Mouse (Mus musculus): ENCODE data around the gene Rpgrip1.

Gene Rpgrip1

GRCm38 (mm10) chr14:52195691-52196090 lies 85.2 kb downstream of the Rpgrip1 start:
- in situ Hi-C loops (cut with MboI; ENCODE audit: unreplicated experiment in 2 of 2) = no loop called here

DNA sequence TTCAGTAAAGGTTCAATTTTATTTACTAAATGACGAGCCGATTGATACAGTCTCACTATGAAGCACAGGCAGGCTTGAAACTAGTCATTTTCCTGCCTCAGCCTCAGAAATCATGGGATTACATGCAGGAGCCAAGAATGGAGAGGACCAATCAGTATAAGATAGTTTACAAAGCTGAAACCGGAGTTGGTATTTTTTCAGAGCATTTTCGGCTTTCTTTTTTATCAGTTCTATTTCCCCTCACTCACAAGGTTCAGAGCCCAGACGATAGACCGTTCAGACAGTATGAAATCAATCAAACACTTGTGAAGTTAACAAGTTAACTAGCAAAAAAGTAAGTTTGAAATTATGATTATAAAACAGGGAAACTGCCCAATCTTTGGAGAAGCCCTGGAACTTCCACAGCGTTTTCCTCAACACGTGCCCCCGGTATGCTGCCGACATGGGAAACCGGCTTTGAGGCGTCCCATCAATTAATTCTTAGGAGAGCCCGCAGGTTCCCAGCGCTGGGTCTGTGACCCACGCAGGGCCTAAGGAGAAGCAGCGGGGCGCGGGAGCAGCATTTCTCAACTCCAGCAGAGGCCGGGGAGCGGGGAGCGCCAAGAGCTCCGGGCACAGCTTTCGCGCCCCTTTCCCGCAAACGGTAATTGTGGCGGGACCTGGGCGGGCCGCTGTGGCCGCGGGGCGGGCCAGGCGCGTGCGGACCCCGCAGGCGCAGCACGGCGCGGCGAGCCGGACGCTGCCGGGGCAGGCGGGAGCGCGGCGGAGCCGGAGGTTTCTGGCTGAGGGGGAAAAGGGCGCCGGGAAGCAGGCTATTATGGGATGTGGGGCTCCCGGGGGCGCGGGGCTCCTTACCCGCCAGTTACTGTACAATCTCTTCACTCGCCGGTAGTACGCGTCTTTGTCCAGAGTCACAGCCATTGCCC lies 86.0 kb downstream of the Rpgrip1 start:
- in situ Hi-C loops (cut with MboI; ENCODE audit: unreplicated experiment in 2 of 2) = no loop called here

DNA sequence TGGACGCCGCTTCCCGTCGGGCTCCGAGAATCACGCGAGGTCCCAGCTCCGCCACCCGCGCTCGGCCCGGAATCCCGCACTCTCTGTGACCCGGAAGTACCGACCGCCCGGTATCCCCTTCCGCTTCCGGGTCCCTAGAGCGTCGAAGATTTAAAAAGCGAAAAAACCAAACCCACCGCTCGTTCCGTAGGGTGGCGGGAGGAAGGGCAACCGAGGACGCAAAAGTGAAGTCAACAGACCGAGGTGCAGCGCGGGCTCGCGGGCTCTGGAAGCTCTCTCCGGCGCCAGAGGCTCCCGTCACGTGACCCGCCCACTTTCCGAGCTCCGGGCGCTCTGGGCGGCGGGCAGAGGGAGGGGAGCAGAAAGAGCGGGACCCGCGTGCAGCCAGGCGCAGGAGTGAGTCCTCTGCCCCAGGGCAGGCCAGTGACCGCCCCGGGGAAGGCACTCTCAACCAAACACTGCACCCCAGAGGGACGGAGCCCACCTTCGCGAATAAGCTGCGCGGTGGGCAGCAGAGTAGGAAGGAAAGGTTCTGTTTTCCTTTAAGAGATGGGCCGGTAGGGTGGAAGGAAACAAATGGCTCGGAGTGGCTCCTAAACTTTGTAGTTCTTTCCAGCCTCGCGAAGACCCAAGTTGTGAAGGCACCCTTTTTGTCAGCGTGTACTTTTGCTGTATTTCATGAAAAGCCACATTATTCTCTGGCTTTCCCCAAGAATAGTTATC lies 86.8 kb downstream of the Rpgrip1 start, which contains the start of gene Supt16:
Supt16 (minus strand) TSS at position 261 of the 723 bp plus-strand sequence.
- in situ Hi-C loops (cut with MboI; ENCODE audit: unreplicated experiment in 2 of 2) = no loop called here

DNA sequence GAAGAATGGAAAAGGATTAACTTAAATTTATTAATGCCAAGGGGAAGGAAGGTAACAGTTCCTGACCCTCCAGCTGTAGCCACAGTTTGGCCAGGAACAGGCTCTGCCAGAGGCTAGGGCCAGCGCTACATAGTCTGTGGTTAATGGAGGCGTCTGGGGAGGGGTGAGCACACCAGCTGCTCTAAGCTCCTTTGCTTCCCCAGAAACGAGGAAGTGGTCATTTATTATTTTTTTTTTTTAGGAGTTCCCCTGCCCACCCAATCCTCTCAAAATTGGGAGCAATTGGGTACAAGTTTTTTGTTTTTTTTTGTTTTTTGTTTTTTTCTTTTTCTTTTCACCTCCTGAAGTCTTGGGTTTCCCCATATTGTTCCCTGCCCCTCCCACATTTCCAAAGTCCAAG lies 87.6 kb downstream of the Rpgrip1 start:
- in situ Hi-C loops (cut with MboI; ENCODE audit: unreplicated experiment in 2 of 2) = no loop called here

DNA sequence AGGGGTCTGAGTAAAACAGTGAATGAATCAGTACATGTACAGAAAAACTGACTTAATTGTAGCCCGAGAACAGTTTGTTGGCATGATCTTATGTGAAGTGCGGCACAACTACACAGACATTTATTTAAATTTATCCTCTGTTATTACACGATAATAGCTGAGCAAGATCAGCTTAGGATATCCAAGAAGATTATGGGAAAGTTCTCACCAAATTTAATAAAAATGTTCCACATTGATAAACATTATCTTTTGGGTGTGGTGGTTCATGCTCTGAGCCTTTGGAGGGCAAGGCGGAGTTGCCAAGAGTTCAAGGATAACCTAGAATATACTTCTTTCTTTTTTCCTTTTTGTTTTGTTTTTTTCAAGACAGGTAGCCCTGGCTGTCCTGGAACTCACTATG lies 88.9 kb downstream of the Rpgrip1 start:
- in situ Hi-C loops (cut with MboI; ENCODE audit: unreplicated experiment in 2 of 2) = no loop called here

Data from v-Abl transformed pro-B cells (cell line).